Mouse (Mus musculus): ENCODE measurements around the gene Slc22a6. TPM values are rescaled to one million over a fixed set of nuclear protein-coding genes. Genes with fewer than 3 reads are reported as not detected.

The Slc22a6 gene
- polyA plus RNA-seq, 1 experiment from 2014 or later: 0.88 TPM

DNA sequence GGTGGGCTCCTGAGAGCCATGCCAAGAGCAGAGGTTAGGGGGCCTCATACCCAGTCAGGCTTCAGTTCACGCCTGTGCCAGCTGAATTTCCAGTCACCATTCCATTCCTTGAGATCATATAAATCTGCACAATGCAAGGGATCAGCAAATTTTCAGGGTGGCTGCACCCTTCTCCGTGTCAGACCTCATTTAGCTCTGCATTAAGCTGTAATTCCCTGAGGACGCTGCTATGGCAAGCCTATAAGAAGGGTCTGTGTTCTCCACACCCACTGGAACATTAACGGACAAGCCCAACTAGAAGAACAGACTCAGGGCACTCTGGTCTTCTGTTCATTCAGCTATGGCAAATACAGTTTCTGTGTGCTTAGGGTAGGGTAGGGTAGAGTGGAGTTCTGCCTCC, 20.6 kb upstream of the Slc22a6 start:
- no peak overlapping the region for H3K9ac ChIP-seq (ENCODE audit: low read depth, low read length)
- H3K4me2 ChIP-seq (replicated peaks; ENCODE audit: low read depth, low read length): no peak overlapping the region
- no peak for DNase-seq (ENCODE audit: low spot score)
- no peaks in the 10 kb centered on the region for H3K9me3 ChIP-seq (ENCODE audit: control insufficient read depth, low read length)
- H3K27me3 ChIP-seq (ENCODE audit: control insufficient read depth, insufficient read depth, low read length): no peaks in the 10 kb centered on the region
- no peak overlapping the region for H3K4me3 ChIP-seq (ENCODE audit: low read depth, low read length)
- no peak overlapping the region for H3K27ac ChIP-seq (ENCODE audit: low read depth, low read length)
- no peaks in the 10 kb centered on the region; the same call in 1 of the 2 replicates for H3K4me1 ChIP-seq (replicated peaks; ENCODE audit: control insufficient read depth, insufficient read depth, low read length)
- no peaks in the 10 kb centered on the region for H3K36me3 ChIP-seq (ENCODE audit: control insufficient read depth, insufficient read depth, low read length)
- no peak for ATAC-seq (ENCODE audit: low FRiP score)
- WGBS: 69% methylated on average over 4 of the region's 4 CpGs

GRCm38 (mm10) chr19:8599229-8599628, 18.6 kb upstream of the Slc22a6 start:
- DNase-seq (ENCODE audit: low spot score): no peak
- no peaks in the 10 kb centered on the region for H3K27me3 ChIP-seq (ENCODE audit: control insufficient read depth, insufficient read depth, low read length)
- WGBS: 71% methylated on average over 2 of the region's 2 CpGs
- H3K4me1 ChIP-seq (replicated peaks; ENCODE audit: control insufficient read depth, insufficient read depth, low read length): no peaks in the 10 kb centered on the region; the same call in 1 of the 2 replicates
- H3K9ac ChIP-seq (ENCODE audit: low read depth, low read length): no peak overlapping the region
- H3K9me3 ChIP-seq (ENCODE audit: control insufficient read depth, low read length): no peaks in the 10 kb centered on the region
- H3K4me2 ChIP-seq (replicated peaks; ENCODE audit: low read depth, low read length): no peak overlapping the region
- ATAC-seq (ENCODE audit: low FRiP score): no peak
- H3K27ac ChIP-seq (ENCODE audit: low read depth, low read length): no peak overlapping the region
- no peaks in the 10 kb centered on the region for H3K36me3 ChIP-seq (ENCODE audit: control insufficient read depth, insufficient read depth, low read length)
- H3K4me3 ChIP-seq (ENCODE audit: low read depth, low read length): no peak overlapping the region

DNA sequence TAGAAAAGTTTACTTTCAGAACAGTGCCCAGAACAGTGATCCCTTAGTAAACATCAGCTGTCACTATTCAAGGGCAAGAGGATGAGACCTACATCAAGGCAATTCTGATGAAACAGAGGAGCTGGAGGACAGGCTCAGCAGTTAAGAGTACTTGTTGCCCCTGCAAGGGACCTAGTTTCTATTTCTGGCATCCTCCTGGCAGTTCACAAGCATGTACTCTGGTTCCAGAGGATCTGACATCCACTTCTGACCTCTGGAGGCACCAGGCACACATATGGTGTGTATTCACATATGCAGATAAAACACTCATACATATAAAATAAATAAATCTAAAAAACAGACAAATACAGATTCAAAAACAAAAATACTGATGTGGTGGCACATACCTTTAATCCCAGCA, 15.9 kb upstream of the Slc22a6 start:
- Histone ChIP-seq H3K4me2 (replicated peaks; ENCODE audit: low read depth, low read length) (no peak overlapping the region), H3K9me3 (ENCODE audit: control insufficient read depth, low read length) (no peaks in the 10 kb centered on the region), H3K27me3 (ENCODE audit: control insufficient read depth, insufficient read depth, low read length) (no peaks in the 10 kb centered on the region), H3K9ac (ENCODE audit: low read depth, low read length) (no peak overlapping the region), H3K27ac (ENCODE audit: low read depth, low read length) (no peak overlapping the region), H3K4me1 (replicated peaks; ENCODE audit: control insufficient read depth, insufficient read depth, low read length) (no peaks in the 10 kb centered on the region), H3K4me3 (ENCODE audit: low read depth, low read length) (no peak overlapping the region), H3K36me3 (ENCODE audit: control insufficient read depth, insufficient read depth, low read length) (no peaks in the 10 kb centered on the region)
- DNase-seq (ENCODE audit: low spot score) (no peak), ATAC-seq (ENCODE audit: low FRiP score) (no peak)

DNA sequence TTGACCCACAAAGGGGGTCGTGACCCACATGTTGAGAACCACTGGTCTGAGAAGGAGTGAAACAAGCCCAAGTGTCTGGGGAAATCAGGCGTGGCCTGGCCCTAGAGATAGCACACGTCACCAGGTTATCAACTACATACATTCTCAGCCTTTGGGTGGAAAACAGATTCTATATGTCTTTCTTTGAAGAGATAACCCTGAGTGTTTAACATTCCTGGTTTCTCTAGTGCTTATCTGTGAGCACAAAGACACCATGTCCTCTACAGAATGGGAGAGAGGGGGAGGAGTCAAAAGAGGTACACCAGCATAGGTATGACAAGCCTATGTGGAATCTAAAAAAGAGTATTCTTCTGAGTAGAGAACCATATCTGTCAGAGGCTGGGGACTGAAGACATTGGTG, 14.9 kb upstream of the Slc22a6 start:
- no peak for ATAC-seq (ENCODE audit: low FRiP score)
- WGBS: 75% methylated on average over 3 of the region's 3 CpGs

DNA sequence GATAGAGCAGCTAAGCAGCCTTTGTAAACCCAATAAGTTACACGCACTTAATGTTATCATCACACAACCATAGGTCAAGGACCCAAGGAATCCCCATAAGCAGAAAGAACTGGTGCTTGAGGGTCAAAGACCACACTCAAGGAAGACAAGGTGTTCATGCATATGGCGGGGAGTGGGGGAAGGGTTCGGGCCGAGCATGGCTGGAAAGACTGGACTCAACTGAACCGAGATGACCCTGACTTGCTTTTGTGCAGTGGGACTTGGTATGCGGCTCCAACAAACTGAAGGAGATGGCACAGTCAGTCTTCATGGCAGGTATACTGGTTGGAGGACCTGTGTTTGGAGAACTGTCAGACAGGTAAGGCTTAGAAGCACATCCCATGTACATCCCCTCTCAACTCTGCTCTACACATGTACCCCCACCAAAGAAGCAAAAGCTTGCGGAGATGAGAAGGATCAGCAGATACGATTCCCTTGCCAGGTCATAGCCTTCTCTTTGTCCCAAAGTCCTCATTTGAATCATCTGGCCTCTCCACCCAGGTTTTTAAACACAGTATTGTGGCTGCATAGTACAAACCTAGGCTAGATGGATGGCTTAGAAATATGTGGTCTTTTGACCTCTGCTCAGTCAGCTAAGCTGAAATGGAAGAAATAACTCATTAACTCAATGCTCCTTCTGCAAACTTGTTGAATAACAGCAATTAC, 13.2 kb upstream of the Slc22a6 start:
- WGBS: 95% methylated on average over 8 of the region's 8 CpGs
- no peaks in the 10 kb centered on the region for H3K27me3 ChIP-seq (ENCODE audit: control insufficient read depth, insufficient read depth, low read length)
- no peak overlapping the region for H3K4me3 ChIP-seq (ENCODE audit: low read depth, low read length)
- no peaks in the 10 kb centered on the region for H3K36me3 ChIP-seq (ENCODE audit: control insufficient read depth, insufficient read depth, low read length)
- no peak overlapping the region for H3K4me2 ChIP-seq (replicated peaks; ENCODE audit: low read depth, low read length)
- DNase-seq (ENCODE audit: low spot score) (no peak), ATAC-seq (ENCODE audit: low FRiP score) (no peak)
- H3K9me3 ChIP-seq (ENCODE audit: control insufficient read depth, low read length): no peaks in the 10 kb centered on the region
- H3K27ac ChIP-seq (ENCODE audit: low read depth, low read length): no peak overlapping the region
- no peaks in the 10 kb centered on the region for H3K4me1 ChIP-seq (replicated peaks; ENCODE audit: control insufficient read depth, insufficient read depth, low read length)
- H3K9ac ChIP-seq (ENCODE audit: low read depth, low read length): no peak overlapping the region

More for the DNA sequence above, 14.9 kb upstream of the Slc22a6 start:
- Histone ChIP-seq H3K27me3 (ENCODE audit: control insufficient read depth, insufficient read depth, low read length) (no peaks in the 10 kb centered on the region), H3K27ac (ENCODE audit: low read depth, low read length) (no peak overlapping the region), H3K9me3 (ENCODE audit: control insufficient read depth, low read length) (no peaks in the 10 kb centered on the region), H3K36me3 (ENCODE audit: control insufficient read depth, insufficient read depth, low read length) (no peaks in the 10 kb centered on the region), H3K4me1 (replicated peaks; ENCODE audit: control insufficient read depth, insufficient read depth, low read length) (no peaks in the 10 kb centered on the region), H3K9ac (ENCODE audit: low read depth, low read length) (no peak overlapping the region), H3K4me2 (replicated peaks; ENCODE audit: low read depth, low read length) (no peak overlapping the region), H3K4me3 (ENCODE audit: low read depth, low read length) (no peak overlapping the region)
- no peak for DNase-seq (ENCODE audit: low spot score)

GRCm38 (mm10) chr19:8605241-8605558, 12.6 kb upstream of the Slc22a6 start:
- DNase-seq (ENCODE audit: low spot score) (no peak), ATAC-seq (ENCODE audit: low FRiP score) (no peak)
- Histone ChIP-seq H3K36me3 (ENCODE audit: control insufficient read depth, insufficient read depth, low read length) (no peaks in the 10 kb centered on the region), H3K9me3 (ENCODE audit: control insufficient read depth, low read length) (no peaks in the 10 kb centered on the region), H3K4me3 (ENCODE audit: low read depth, low read length) (no peak overlapping the region), H3K4me1 (replicated peaks; ENCODE audit: control insufficient read depth, insufficient read depth, low read length) (no peaks in the 10 kb centered on the region), H3K27me3 (ENCODE audit: control insufficient read depth, insufficient read depth, low read length) (no peaks in the 10 kb centered on the region), H3K9ac (ENCODE audit: low read depth, low read length) (no peak overlapping the region), H3K4me2 (replicated peaks; ENCODE audit: low read depth, low read length) (no peak overlapping the region), H3K27ac (ENCODE audit: low read depth, low read length) (no peak overlapping the region)
- WGBS: 94% methylated on average over 3 of the region's 3 CpGs

DNA sequence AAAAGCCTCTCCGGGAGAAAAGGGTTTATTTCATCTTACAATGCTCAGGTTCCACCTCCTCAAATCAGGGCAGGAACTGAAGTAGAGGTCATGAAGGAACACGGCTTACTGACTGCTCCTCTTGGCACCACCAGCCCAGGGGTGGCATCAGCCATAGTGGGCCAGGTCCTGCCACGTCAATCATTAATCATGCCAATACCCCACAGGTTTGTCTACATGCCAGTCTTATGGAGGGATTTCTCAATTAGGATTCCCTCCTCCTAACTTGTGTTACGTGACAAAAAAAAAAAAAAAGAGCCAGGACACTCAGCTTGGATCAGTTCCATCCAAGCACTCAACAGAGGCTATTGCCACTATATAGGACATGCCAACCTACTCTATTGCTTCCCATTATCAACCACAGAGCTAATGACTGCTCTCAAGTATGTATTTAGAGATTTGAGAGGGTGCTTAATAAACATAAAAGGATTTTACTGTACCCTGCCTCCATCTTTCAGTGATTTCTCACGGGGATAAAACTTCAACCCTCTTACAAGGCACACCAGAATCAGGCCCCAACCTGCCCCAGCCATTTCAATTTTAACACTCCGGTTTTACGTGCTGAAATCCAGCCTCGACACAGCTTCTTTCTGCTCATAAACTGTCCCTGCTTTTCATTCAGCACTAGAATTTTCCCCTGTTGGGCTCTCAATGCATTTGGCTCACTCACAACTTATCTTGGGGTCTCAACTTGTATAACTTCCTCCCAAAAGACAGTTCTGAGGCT, 6.3 kb upstream of the Slc22a6 start:
- no peaks in the 10 kb centered on the region for H3K27me3 ChIP-seq (ENCODE audit: control insufficient read depth, insufficient read depth, low read length)
- no peak overlapping the region for H3K4me2 ChIP-seq (replicated peaks; ENCODE audit: low read depth, low read length)
- no peak overlapping the region for H3K4me3 ChIP-seq (ENCODE audit: low read depth, low read length)
- no peak overlapping the region for H3K27ac ChIP-seq (ENCODE audit: low read depth, low read length)
- H3K9me3 ChIP-seq (ENCODE audit: control insufficient read depth, low read length): no peaks in the 10 kb centered on the region
- no peak overlapping the region for H3K9ac ChIP-seq (ENCODE audit: low read depth, low read length)
- ATAC-seq (ENCODE audit: low FRiP score) (no peak), DNase-seq (ENCODE audit: low spot score) (no peak)
- no peaks in the 10 kb centered on the region for H3K4me1 ChIP-seq (replicated peaks; ENCODE audit: control insufficient read depth, insufficient read depth, low read length)
- 85% methylated on average over 8 of the region's 8 CpGs for WGBS
- no peaks in the 10 kb centered on the region for H3K36me3 ChIP-seq (ENCODE audit: control insufficient read depth, insufficient read depth, low read length)

DNA sequence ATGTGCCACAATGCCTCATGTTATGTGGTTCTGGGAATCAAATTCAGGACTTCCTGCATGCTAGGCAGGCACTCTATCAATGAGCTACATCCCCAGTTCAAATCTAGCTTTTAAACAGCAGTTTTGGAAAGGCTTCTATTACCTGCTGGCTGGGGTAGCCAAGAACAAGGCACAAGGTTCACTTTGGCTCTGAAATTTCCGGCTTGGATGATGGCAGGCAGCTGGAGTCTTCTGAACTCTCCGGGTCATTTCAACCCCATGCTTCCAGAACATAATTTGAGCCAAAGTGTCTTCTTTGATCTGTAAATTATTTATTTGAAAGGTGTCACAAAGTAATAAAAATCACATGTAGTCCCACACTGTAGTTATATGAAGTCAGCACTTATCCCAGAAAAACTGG, 4.7 kb upstream of the Slc22a6 start:
- Histone ChIP-seq H3K9me3 (ENCODE audit: control insufficient read depth, low read length) (no peaks in the 10 kb centered on the region), H3K4me1 (replicated peaks; ENCODE audit: control insufficient read depth, insufficient read depth, low read length) (no peaks in the 10 kb centered on the region), H3K4me2 (replicated peaks; ENCODE audit: low read depth, low read length) (no peak overlapping the region), H3K36me3 (ENCODE audit: control insufficient read depth, insufficient read depth, low read length) (no peaks in the 10 kb centered on the region), H3K27ac (ENCODE audit: low read depth, low read length) (no peak overlapping the region), H3K27me3 (ENCODE audit: control insufficient read depth, insufficient read depth, low read length) (no peaks in the 10 kb centered on the region), H3K4me3 (ENCODE audit: low read depth, low read length) (no peak overlapping the region), H3K9ac (ENCODE audit: low read depth, low read length) (no peak overlapping the region)
- no peak for ATAC-seq (ENCODE audit: low FRiP score)
- WGBS: 80% methylated on average over 2 of the region's 2 CpGs
- no peak for DNase-seq (ENCODE audit: low spot score)

DNA sequence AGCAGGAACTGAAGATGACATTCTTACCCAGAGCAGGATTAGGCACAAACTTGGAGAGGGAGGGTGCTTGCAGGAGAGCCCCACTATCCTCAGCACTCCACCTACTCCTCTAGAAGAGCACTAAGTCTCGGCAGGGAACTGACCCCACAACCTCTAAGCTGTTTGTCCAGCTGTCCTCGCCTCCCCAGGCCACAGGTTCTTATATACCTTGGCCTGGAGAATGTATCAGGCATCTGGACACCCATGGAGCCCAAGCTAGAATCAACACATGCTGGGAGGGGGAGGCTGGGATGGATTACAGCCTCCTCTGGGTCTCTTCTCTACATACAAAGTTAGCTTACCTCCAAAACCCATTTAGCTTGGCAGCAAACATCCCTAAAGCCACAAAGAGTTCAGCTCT, 3.5 kb upstream of the Slc22a6 start:
- Histone ChIP-seq H3K27ac (ENCODE audit: low read depth, low read length) (no peak overlapping the region), H3K9ac (ENCODE audit: low read depth, low read length) (no peak overlapping the region), H3K36me3 (ENCODE audit: control insufficient read depth, insufficient read depth, low read length) (no peaks in the 10 kb centered on the region), H3K4me3 (ENCODE audit: low read depth, low read length) (no peak overlapping the region), H3K4me1 (replicated peaks; ENCODE audit: control insufficient read depth, insufficient read depth, low read length) (no peaks in the 10 kb centered on the region), H3K4me2 (replicated peaks; ENCODE audit: low read depth, low read length) (no peak overlapping the region), H3K27me3 (ENCODE audit: control insufficient read depth, insufficient read depth, low read length) (no peaks in the 10 kb centered on the region), H3K9me3 (ENCODE audit: control insufficient read depth, low read length) (no peaks in the 10 kb centered on the region)
- no peak for ATAC-seq (ENCODE audit: low FRiP score)
- DNase-seq (ENCODE audit: low spot score): no peak
- 44% methylated on average over 2 of the region's 2 CpGs for WGBS
